Mouse (Mus musculus) heart, adult 2 months (tissue): Measurements from ENCODE around the gene Gm4881.
A peak's percentile ranks its signal among the peaks of the same experiment; 100 is the strongest.

ENCODE experiments used
- CTCF ChIP-seq: fragments of 200-600 bp; IDR thresholded peaks from 2 replicates; pipeline ENCODE4 v1.8.1; 2022; ENCODE audit warnings: antibody characterized with exemption, mild to moderate bottlenecking, moderate library complexity
- POLR2A ChIP-seq: fragments of 200-500 bp; IDR thresholded peaks from 2 replicates; pipeline ENCODE4 v1.6.1; 2011; ENCODE audit warnings: mild to moderate bottlenecking, low read depth, low read length, control low read depth; ENCODE audit not compliant: insufficient read depth

- TF ChIP-seq CTCF: peak; percentile 84
- peak; percentile 92 for TF ChIP-seq POLR2A
Observed at GRCm38 (mm10) chr7:24883896-24884692, 60.2 kb downstream of the Gm4881 start, which contains the start of gene Rps19.
